Mouse (Mus musculus): Measurements from ENCODE around the gene Liph. TPM values are rescaled to one million over a fixed set of nuclear protein-coding genes. Genes with fewer than 3 reads are reported as not detected.

Liph gene
- not detected for total RNA-seq (2023)

DNA sequence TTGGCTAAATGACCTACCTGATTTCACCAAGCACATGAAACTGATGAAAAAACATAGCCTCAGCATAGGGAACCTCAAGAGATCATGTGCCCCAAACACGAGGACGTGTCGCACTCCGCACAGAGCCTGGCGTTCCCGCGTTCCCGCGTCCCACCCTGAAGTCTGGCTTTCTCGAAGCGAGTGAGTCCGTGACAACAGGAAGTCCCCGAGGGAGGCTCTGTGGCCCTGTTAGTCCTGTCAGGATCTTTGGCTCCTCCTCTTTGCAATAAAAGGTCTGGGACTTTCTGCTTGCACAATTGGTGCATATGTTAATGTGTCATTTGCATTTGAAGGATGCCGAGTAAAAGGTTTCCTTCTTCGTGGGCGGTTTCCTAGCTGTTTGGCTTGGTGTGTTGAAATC, at the start of gene Liph:
Liph (minus strand) TSS at position 360 of the 400 bp plus-strand sequence.

DNA sequence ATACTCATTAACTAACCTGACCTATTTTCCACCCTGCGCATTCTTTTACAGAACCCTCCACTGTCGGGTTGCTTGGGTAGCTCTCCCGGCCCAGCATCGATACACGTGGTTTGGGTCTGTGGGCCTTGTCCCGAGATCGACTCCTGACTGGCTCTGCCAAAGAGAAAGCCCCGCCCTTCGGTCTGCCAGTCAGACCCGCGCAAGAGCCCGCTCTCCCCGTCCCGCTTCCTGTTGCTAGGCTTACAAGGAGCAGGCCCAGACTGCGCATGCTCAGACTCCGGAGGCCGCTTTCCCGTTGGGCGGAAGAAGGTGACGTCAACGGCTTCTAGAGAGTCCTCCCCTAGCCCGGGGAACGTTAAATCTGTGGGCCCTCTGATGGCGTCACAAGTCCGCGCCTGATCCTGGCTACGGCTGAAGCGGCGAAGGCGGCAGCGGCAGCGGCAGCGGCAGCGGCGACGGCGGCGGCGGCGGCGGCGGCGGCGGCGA, 13.7 kb upstream of the Liph start, which contains the start of gene Senp2:
Senp2 (plus strand) TSS at position 386 of the 486 bp plus-strand sequence.

DNA sequence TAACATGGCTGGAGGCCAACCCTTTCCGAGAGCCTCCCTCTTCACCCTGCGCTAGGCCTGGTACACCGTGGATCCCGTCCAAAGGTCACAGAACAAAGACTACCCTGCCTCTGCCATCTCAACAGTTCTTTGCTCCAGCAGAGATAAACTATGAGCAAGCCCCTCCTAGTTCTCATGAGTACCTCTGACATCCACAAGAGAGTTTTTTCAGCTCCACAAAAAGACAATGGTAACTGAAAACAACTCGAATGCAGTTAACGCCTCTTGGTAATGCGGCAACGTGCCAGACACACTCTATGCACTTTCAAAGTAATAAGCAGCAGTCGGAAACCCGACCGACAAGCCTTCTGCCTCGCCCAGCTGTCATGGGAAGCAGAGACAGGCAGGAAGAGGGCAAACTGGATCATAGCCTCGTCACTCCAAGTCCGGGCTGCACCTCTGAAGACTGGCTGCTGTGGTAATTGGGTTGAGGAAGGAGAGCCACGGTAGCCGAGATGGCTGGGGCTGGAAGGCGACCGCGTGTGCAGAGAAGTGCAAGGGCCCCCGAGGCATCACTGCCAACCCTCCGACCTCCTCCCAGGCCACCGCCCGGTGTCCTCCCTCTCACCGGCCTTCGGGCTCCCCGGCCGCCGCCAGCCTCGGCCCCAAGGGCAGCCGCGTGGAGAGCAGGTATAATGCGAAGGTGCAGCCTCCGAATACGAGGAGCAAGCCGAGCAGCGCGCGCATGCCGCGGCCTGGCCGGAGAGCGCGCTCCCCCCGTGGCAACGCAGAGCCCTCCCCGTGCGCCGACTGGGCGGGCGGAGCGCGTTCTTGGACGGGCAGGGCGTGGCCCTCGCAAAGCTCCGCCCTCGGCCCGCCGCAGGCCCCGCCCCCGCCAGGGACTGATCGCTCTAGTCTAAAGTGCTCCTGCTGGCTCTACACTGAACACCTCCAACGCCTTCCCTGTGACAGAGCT, 48.4 kb downstream of the Liph start, which contains the start of gene Tmem41a:
Tmem41a (minus strand) TSS at position 792 of the 955 bp plus-strand sequence.

Other genes starting within 250 kb of the Liph start
- gene Ehhadh, start 207.9 kb downstream of the Liph start, total RNA-seq (2023), result 6.1 TPM
- gene Map3k13, start 201.3 kb downstream of the Liph start, total RNA-seq (2023), result 1.00 TPM
- gene Tmem41a, start 48.1 kb downstream of the Liph start, total RNA-seq (2023), result 7.0 TPM
- 116 TPM for gene Senp2, start 13.8 kb upstream of the Liph start, total RNA-seq (2023)
- 0.29 TPM for gene Igf2bp2, start 167.6 kb upstream of the Liph start, total RNA-seq (2023)

Measured in CD4-positive naive resting alpha-beta T cell, adult 76 days (primary cell).